Mouse (Mus musculus): Measurements from ENCODE around the gene Pcdh7.
"Not testable (repeated sequence)": the region's sequence is repeated elsewhere in the genome, so short reads cannot be mapped to it uniquely, and the experiment has no call there.

Pcdh7 gene

DNA sequence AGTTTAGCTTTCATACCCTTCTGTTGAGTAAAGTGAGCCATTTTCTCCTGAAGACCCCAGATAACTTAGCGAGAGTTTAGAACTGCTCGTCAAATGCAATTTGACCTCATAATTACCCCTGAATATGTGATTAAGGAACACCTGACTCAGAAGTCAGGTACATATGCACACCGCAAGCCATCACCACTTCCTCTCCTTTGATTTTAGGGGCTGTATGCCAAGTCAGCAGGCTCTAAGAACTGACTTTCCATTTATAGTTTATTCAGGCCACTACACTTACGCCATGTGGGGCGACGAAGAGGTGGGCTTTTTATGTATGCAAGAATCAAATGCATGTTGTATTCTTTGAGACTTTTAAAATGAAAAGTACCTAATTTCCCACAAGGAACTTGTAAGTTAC is 366.2 kb downstream of the Pcdh7 start:
- in situ Hi-C loops (cut with MboI, MseI): loop anchor here (25.0 kb wide), 1 partner anchor 372 kb away; the partner anchor contains the start of gene Pcdh7

DNA sequence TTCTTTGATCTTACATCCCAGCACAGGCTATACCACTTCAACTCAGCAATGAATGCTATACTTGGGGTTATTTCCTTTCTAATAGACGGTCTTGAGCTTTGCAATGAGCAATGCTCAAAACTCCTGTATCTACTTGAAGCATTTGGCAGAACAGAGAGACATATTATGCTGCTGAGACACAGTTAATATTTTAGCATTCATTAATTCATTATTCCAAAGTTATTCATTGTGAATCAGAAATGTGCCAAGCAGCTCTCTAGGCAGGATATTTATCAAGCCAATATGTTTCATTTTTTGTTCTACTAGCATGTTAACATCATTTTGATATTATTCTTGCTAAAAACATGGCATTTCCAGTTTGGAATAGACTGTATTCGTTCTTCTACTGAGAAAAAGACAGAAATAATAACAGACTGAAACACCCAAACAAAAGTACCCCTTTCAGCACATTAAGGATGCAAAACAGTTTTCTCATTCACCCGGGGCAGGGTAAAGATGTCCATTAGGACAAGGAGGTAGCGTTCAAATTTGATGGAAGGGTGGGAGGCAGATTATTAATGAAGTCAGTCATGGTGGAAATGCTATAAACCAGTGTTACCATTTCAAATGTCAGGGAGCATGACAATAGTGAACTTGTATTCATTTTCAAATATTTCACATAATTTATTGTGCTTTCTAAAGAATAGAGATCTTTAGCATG is 391.0 kb downstream of the Pcdh7 start:
- in situ Hi-C loops (cut with MboI, MseI): no loop called here

DNA sequence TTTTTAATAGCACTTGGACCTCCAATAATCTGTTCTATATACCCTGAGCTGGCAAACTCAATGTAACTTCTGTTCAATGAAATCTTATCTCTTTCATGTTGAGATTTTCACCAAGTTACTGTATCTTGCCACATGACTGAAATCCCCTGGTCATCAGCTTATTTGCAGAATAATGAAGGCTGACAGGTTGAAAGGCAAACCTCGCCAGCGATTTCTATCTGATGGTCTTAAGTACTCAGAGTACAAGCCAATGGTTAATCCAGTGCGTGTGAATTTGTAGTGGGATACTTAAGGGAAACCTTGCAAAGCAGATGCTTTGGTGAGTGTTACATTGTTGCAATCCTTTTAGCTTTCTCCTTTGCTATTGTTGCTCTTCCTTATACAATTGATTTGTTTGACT is 398.3 kb downstream of the Pcdh7 start:
- in situ Hi-C loops (cut with MboI, MseI): no loop called here

DNA sequence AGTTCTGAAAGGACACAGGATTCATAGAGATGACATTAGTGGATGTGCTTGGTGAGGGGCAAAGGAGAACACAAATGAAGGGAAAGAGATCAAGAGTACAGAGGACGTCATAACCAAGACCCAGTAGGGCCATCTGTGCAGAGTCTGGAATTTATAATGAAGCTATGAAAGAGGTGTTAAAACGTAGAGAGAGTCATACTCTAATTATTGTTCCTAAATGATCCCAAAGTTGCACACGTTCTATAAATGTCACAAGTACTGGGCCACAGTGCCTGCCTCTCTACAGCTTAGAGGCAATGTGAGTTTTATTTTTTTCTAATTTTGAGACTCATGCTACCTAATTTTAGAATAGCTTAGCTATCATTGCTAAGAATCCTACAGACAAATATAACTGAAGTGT is 400.1 kb downstream of the Pcdh7 start:
- in situ Hi-C loops (cut with MboI, MseI): no loop called here

DNA sequence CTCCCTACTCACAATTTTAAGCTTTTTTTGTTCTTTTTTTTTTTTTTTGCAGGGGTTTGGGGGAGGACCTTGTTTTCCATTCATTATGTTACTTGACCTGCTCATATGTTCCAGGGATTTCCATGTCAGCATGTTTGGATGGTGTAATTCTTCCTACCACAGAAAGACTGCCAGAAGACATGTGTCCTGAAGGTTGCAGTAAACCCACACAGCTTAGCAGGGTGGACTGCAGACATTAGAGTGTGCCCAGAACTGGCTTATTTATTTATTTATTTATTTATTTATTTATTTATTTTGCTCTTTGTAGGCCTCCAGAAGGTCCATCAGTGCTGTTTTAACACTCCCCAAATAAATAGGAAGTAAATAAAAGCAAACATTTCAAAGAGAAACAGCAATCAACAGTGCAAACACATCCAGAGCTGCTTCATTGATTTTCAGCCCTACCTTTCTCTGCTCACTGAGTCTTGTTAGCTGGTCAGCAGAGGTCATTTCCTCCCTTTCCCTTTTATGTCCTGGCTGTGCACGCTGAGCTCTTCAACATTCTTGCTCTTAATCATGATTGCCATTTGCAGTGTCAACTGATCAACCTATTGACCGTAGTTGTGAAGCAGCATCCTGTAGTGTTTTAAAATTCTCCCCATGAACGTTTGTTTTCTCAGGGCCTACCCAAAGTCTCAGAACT is 401.3 kb downstream of the Pcdh7 start:
- in situ Hi-C loops (cut with MboI, MseI): no loop called here

DNA sequence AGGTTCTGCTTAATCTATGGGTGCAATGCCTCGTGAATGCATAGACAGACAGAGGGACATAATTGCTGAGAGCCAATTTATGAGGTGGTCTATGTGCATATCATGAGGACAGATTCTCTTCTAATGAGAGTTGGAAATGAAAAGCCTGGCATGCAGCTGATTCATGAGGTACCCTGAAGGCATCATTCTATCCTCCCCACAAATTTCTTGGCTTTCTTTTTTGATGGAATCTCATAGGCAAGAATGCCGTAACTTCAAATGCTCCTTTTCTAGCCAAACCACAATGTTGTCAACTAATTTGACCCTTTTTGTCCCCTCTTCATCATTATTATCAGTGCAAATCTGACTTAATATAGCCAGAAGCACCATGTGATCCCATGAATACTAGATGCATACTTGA is 426.1 kb downstream of the Pcdh7 start:
- in situ Hi-C loops (cut with MboI, MseI): no loop called here

DNA sequence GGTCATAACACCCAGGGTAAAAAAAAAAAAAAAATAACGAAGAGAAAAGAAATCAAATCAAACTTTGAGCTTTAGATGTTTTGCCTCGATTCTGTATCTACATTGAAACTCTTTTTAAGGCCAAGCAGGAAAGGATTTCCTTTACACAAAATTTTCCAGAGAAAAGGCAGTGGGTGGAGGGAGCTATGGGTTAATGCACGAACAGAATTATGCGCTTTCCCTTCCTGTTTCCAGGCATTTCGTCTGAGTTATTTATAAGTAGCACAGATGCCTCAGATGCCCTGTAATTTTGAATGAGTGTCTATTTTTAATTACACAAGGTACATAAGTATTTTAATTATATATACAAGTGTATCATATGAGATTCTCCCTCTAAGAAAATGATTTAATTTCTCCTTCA is 436.2 kb downstream of the Pcdh7 start:
- in situ Hi-C loops (cut with MboI, MseI): no loop called here

DNA sequence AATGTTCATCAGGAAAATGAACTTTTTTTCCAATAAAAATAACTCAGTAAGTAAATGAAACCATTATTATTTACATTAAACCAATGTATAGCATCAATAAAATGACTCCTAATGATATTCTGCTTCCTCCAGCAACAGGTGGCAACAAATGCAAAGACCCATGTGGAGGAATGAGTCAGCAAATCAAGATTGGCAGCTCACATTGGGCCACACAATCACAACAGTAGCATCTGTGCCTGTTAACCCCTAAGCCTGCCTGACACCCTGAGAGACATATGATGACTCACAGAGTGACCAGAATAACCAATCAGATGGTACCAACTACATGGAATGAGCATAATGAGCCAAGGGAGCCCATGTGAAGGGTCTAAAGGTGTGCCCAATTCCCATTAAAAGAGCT is 454.5 kb downstream of the Pcdh7 start:
- in situ Hi-C loops (cut with MboI, MseI): no loop called here

DNA sequence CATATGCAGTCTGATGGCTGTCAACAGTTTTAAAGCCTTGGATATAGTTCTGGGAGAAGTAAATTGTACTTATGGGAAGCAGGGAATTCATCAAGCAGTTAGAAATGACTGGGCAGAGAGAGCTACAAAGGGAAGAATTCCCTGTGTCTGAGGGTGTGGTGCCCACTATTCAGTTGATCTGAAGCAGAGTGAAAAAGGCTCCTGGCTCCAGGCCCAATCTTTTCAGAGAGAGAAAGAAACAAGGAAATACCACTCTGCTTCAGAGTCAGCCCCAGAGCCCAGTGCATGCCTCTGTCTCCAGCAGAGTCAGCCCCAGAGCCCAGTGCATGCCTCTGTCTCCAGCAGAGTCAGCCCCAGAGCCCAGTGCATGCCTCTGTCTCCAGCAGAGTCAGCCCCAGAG is 456.6 kb downstream of the Pcdh7 start:
- in situ Hi-C loops (cut with MboI, MseI): not testable (repeated sequence)

DNA sequence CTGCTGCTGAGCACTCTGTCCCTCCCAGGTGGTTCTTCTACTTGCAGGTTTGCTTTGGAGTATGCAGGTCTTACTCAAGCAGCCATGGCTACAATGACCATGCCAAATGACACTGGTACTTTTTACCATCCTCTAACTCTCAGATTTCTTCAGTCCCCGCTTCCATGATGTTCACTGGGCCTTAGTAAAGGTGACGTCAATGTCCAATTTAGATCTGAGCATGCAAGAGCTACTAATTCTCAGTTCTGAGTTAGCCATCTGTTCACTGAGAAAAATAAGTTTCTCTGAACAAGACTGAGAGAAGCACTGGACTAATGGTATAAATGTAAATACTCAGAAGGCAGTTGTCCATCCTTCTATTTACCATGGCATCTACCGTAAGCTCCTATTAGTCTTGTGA is 457.8 kb downstream of the Pcdh7 start:
- in situ Hi-C loops (cut with MboI, MseI): no loop called here

Data from T-helper 2 cell (primary cell).